Mouse (Mus musculus): ENCODE data around the gene Arnt2. TPM values are rescaled to one million over a fixed set of nuclear protein-coding genes. Genes with fewer than 3 reads are reported as not detected.
A peak's percentile ranks its signal among the peaks of the same experiment; 100 is the strongest.

Arnt2 gene
- total RNA-seq (2021): 32.9 and 41.3 TPM in 2 replicates
- long read RNA-seq, full-length matches to known transcripts: 1 of 14 reads
- long read RNA-seq, partial matches to known transcripts: 0 of 14 reads
- long read RNA-seq, other reads (novel, unspliced or antisense): 13 of 14 reads

GRCm38 (mm10) chr7:84409896-84410521 is at the start of gene Arnt2:
Arnt2 (minus strand) TSS chr7:84410176.
- DNase-seq: peak; percentile 51

- no peak for DNase-seq
Measured at GRCm38 (mm10) chr7:84451681-84452080, 41.7 kb upstream of the Arnt2 start.

GRCm38 (mm10) chr7:84449066-84449465 is 39.1 kb upstream of the Arnt2 start:
- no peak for DNase-seq

DNA sequence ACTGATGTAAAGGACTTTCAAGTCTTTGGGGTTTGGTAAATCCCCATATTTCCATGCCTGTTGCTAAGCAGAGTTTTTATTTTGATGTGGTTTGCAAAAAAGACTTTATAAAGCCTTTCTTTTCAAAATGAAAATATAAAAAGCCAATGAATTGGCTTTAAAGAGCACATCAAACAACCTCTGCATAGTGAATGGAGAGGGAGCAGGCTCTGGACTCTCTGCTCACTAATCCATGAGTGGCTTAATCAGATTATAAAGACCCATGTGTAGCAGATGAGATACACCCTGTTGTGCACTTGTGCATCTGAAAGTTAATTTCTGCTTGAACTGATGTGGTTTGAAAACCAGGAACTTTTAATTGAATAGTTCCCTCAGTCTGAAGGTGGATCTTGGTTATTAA is 38.5 kb upstream of the Arnt2 start:
- no peak for DNase-seq

- no peak for DNase-seq
Measured at GRCm38 (mm10) chr7:84447740-84448435, 37.9 kb upstream of the Arnt2 start.

DNA sequence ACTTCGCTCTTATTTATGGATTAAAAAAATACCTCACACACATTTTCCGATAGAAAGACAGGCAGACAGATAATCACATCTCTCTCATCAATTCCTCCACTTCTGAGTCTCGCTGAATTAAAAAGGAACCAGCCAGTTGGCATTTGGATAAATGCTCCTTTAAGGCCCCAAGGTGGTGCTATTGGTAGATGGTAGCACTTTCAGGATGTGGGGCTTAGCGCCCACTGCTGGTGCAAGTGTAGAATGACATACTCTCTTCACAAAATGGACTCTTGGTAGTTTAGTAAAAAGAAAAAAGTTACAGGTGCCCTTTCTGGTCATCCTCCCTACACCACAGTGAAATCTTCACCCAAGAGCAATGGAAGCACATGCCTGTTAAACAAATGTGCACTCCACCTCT is 37.1 kb upstream of the Arnt2 start:
- DNase-seq: peak; percentile 49

- DNase-seq: no peak
Measured at GRCm38 (mm10) chr7:84442343-84442911, 32.5 kb upstream of the Arnt2 start.

GRCm38 (mm10) chr7:84439606-84440005 is 29.6 kb upstream of the Arnt2 start:
- no peak for DNase-seq

DNA sequence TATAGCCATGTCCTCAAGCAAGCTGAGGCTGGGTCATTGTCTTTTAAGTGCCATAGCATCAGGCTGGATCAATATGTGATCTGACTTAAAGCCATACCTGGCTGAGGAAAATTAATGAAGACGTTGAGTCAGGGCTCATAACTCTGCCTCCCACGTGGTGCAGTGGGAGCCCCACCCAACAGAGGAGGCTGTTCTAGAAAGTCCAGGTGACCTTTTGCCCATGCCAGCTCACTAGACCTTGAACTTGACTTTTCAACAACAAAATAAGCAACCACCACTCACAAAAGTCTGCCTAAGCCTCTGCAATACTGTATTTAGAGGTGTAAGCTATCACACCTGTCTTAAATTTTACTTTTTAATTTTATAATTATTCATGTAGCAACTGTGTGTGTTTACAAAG is 24.9 kb upstream of the Arnt2 start:
- no peak for DNase-seq

DNA sequence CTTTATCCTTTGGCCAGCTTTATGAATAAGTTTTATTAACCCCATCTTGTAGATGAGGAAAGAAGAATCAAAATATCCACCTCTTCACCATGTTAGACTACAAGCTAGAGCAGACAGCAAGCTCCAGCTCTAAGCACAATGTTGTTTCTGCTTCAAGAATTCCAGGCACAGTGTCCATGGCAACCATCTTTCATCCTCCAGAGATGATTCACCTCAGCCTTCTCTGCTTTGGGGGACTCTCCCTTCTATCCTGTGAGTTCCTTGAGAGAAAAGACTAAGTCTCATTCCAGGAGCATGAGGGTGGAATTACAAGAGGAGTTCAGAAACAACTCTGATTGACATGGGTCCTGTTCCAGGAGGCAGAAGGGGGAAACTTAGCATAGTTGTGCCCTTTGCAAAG is 22.2 kb upstream of the Arnt2 start:
- no peak for DNase-seq

- no peak for DNase-seq
Measured at GRCm38 (mm10) chr7:84427221-84427620, 17.2 kb upstream of the Arnt2 start.

- peak; percentile 41 for DNase-seq
Measured at GRCm38 (mm10) chr7:84424670-84425385, 14.9 kb upstream of the Arnt2 start.

DNA sequence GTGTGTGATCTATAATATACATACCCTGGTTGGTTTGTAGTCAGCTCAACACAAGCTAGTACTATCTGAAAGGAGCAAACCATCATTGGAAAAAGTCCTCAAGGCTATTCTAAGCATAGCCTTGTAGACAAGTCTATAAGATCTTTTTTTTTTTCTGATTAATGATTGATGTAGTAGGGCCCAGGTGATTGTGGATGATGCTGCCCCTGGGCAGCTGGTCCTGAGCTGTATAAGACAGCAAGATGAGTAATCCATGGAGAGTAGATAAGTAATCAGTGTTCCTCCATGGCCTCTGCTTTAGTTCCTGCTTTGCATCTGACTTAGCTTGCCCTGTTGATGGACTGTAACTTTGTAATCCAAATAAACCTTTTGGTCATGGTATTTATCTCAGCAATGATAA is 11.8 kb upstream of the Arnt2 start:
- no peak for DNase-seq

DNA sequence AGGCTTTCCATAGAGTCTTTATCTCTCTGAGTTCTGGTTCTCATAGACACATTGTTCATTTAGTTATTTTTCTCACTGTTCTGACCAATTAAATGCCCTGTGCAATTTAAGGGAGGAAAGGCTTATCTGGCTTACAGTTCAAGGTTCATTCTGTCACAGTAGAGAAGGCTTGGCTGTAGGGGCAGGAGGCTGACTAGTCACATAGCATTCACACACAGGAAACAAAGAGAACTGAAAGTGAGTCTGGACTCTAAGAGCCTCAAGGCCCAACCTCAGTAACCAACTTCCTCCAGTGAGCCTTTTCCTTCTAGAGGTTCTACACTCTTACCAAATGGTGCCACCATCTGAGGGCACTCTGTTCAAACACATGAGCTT is 11.3 kb upstream of the Arnt2 start:
- DNase-seq: no peak

- no peak for DNase-seq
Measured at GRCm38 (mm10) chr7:84420581-84421290, 10.8 kb upstream of the Arnt2 start.

DNA sequence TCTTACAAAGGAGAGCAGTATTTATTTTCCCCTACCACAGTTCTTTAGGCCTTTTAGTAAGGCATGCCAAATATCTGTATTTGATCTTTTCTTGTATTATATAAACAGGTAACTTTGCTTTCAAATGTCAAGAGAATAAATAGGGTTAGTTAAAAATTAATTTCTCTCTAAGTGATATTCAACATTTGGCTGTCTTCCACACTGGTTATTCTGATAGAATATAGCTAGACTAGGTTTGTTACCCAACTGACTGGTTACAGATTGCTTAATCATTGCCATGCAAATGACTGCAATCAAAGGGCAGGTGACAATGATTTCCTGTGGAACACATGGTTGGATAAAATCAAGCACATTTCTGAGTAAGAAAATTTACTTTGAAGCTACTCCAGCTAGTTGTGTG is 7.5 kb upstream of the Arnt2 start:
- no peak for DNase-seq

GRCm38 (mm10) chr7:84412570-84412969 is 2.6 kb upstream of the Arnt2 start:
- DNase-seq: no peak

- peak; percentile 42 for DNase-seq
Measured at GRCm38 (mm10) chr7:84409241-84409895, 608 bp downstream of the Arnt2 start.

- no peak for DNase-seq
Measured at GRCm38 (mm10) chr7:84408282-84408681, 1.7 kb downstream of the Arnt2 start.

DNA sequence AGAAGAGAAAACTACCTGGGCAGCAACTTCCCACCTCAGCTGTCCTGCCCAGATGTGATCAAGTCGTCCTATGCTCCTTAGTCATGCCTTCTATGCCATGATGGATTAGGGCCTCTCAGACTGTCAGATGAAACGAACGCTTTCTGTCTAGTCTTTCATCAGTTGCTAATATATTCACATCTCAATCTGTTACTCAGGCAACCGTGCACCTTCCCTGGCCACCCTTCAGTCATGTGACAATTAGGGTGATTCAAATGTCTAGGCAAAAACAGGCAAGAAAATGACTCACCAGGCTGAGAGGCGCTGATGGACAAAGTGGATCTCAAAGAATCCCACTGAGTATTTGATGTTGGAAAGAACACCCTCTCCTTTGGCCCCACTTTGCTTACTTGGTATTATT is 6.6 kb downstream of the Arnt2 start:
- DNase-seq: no peak

DNA sequence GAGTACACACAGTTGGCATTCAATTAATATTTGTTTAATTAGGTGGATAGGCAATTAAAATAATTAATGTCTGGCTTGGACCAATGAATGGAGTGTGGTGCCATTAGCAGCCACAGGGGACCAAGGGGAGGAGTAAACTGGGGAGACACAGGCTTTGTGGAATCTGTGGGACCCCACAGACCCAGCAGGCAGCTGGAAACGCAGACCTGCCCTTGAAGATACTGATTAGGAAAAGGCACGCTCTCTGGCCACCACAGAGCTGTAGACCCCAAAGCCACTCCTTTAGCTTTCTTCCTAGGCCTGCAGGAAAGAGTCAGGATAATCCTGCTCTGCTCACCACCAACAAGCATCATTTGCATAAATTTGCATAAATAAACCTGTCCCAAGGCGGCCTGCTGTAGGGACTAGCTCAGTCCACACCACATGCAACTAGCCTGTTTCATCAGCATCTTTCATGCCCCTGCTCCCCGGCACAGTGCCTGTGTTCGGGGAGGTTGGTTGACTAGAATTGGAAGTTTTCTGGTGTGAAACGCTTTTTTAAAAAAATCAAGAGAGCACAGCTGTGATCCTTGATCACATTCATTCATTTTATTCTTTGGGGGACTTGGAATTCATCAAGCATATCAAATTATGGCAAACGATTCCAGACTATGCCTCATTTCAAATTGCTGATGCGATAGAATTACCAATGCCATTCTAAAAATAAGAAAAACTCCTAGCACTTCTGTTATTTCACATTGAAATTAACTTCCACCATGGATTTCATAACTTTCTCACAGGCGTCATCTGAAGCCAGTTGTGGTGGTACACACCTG is 8.1 kb downstream of the Arnt2 start:
- no peak for DNase-seq

Data from adrenal gland, postnatal 25 days (tissue).